Mouse (Mus musculus) layer of hippocampus, postnatal 14 days (tissue): Measurements from ENCODE around the gene Ankrd63. TPM values are rescaled to one million over a fixed set of nuclear protein-coding genes. Genes with fewer than 3 reads are reported as not detected.
A peak's percentile ranks its signal among the peaks of the same experiment; 100 is the strongest.

ENCODE experiments used
- DNase-seq, 2 experiments: peaks; one replicate each; pipeline ENCODE4 v3.0.0; 2021 to 2022; ENCODE audit warnings: low spot score in 2 of 2, mixed read lengths in 1 of 2
- long read RNA-seq, 2 experiments: library from polyadenylated mRNA; stranded (forward); transcript quantifications; one replicate each; pipeline ENCODE4 v2.0.0; 2021
- total RNA-seq, 2 experiments: library from RNA; stranded (reverse); gene quantifications; 2 replicates each; pipeline ENCODE4 v1.2.3; 2021

Ankrd63 gene
- 1 to 10 TPM; 9.4 to 10.0 TPM for total RNA-seq
- long read RNA-seq, experiment 1, full-length matches to known transcripts = 7 of 7 reads
- long read RNA-seq, experiment 1, partial matches to known transcripts = 0 of 7 reads
- long read RNA-seq, experiment 1, other reads (novel, unspliced or antisense) = 0 of 7 reads
- long read RNA-seq, experiment 2, full-length matches to known transcripts = 5 of 5 reads
- long read RNA-seq, experiment 2, partial matches to known transcripts = 0 of 5 reads
- long read RNA-seq, experiment 2, other reads (novel, unspliced or antisense) = 0 of 5 reads

- DNase-seq = no peak
Measured at GRCm38 (mm10) chr2:118703913-118704730, at the start of gene Ankrd63. Gene Ankrd63 (minus strand): TSS chr2:118703963.

GRCm38 (mm10) chr2:118752792-118753108 is 49.0 kb upstream of the Ankrd63 start:
- DNase-seq = no peak

- no peak for DNase-seq
Measured at GRCm38 (mm10) chr2:118751896-118752791, 48.4 kb upstream of the Ankrd63 start.

- DNase-seq = no peak
Measured at GRCm38 (mm10) chr2:118750476-118750875, 46.7 kb upstream of the Ankrd63 start.

GRCm38 (mm10) chr2:118749341-118749884 is 45.6 kb upstream of the Ankrd63 start:
- DNase-seq = no peak

- no peak for DNase-seq
Measured at GRCm38 (mm10) chr2:118747301-118747960, 43.7 kb upstream of the Ankrd63 start.

- no peak for DNase-seq
Measured at GRCm38 (mm10) chr2:118745915-118746901, 42.4 kb upstream of the Ankrd63 start.

GRCm38 (mm10) chr2:118745232-118745884 is 41.6 kb upstream of the Ankrd63 start, which contains the start of gene Inafm2:
Gene Inafm2 (plus strand): TSS chr2:118745758.
- peak; percentile 87 to 94 for DNase-seq

- no peak for DNase-seq
Measured at GRCm38 (mm10) chr2:118744621-118745020, 40.9 kb upstream of the Ankrd63 start.

- peak in 1 of 2 experiments; percentile 58 for DNase-seq
Measured at GRCm38 (mm10) chr2:118743261-118743943, 39.6 kb upstream of the Ankrd63 start.

GRCm38 (mm10) chr2:118741183-118741582 is 37.4 kb upstream of the Ankrd63 start:
- no peak for DNase-seq

GRCm38 (mm10) chr2:118740341-118740740 is 36.6 kb upstream of the Ankrd63 start:
- no peak for DNase-seq

GRCm38 (mm10) chr2:118733341-118733740 is 29.6 kb upstream of the Ankrd63 start:
- peak; percentile 53 to 80 for DNase-seq

- no peak for DNase-seq
Measured at GRCm38 (mm10) chr2:118731981-118732380, 28.2 kb upstream of the Ankrd63 start.

GRCm38 (mm10) chr2:118730622-118730915 is 26.8 kb upstream of the Ankrd63 start:
- DNase-seq = peak; percentile 77 to 82

GRCm38 (mm10) chr2:118729816-118730621 is 26.3 kb upstream of the Ankrd63 start:
- no peak for DNase-seq

- no peak for DNase-seq
Measured at GRCm38 (mm10) chr2:118729194-118729593, 25.4 kb upstream of the Ankrd63 start.

GRCm38 (mm10) chr2:118728337-118728736 is 24.6 kb upstream of the Ankrd63 start, which contains the start of gene Plcb2:
Gene Plcb2 (minus strand): TSS chr2:118728438.
- no peak for DNase-seq
